Mouse (Mus musculus) gonadal fat pad, adult 2 months (tissue): Measurements from ENCODE around the gene Atg9a. TPM values are rescaled to one million over a fixed set of nuclear protein-coding genes. Genes with fewer than 3 reads are reported as not detected.

Experiments used
- polyA plus RNA-seq: library from polyadenylated mRNA; depleted of rRNA; stranded (reverse); fragments of >200 nt; gene quantifications from 2 replicates; pipeline ENCODE4 v1.2.3, GENCODE M21; 2012; rRNA removed

Atg9a gene
- polyA plus RNA-seq, 1 experiment: 56.5 TPM

Other genes with a start within 250 kb of the Atg9a start
- gene Ihh, start 240.5 kb downstream of the Atg9a start, polyA plus RNA-seq: 6.5 and 8.8 TPM in 2 replicates
- 3.2 and 4.9 TPM in 2 replicates for gene Nhej1, start 67.0 kb downstream of the Atg9a start, polyA plus RNA-seq
- 0.34 and 0.42 TPM in 2 replicates for gene Slc23a3, start 58.3 kb downstream of the Atg9a start, polyA plus RNA-seq
- gene Cnppd1, start 49.5 kb downstream of the Atg9a start, polyA plus RNA-seq: 40.2 and 45.9 TPM in 2 replicates
- 103 and 107 TPM in 2 replicates for gene Retreg2, start 49.4 kb downstream of the Atg9a start, polyA plus RNA-seq
- gene Zfand2b, start 23.6 kb downstream of the Atg9a start, polyA plus RNA-seq: 46.3 and 61.0 TPM in 2 replicates
- 24.1 and 30.1 TPM in 2 replicates for gene Abcb6, start 11.8 kb downstream of the Atg9a start, polyA plus RNA-seq
- gene Ankzf1, start within 50 bp of the Atg9a start, polyA plus RNA-seq: 23.8 and 25.6 TPM in 2 replicates
- 27.9 and 28.1 TPM in 2 replicates for gene Glb1l, start 18.6 kb upstream of the Atg9a start, polyA plus RNA-seq
- 149 and 174 TPM in 2 replicates for gene Stk16, start 18.6 kb upstream of the Atg9a start, polyA plus RNA-seq
- 31.2 and 44.9 TPM in 2 replicates for gene Tuba4a, start 27.7 kb upstream of the Atg9a start, polyA plus RNA-seq
- gene A630095N17Rik, start 39.9 kb upstream of the Atg9a start, polyA plus RNA-seq: not detected in 2 replicates
- 37.9 and 48.4 TPM in 2 replicates for gene Dnajb2, start 44.2 kb upstream of the Atg9a start, polyA plus RNA-seq
- gene Ptprn, start 72.3 kb upstream of the Atg9a start, polyA plus RNA-seq: 0.03 and 0.62 TPM in 2 replicates
- not detected in 2 replicates for gene Resp18, start 86.2 kb upstream of the Atg9a start, polyA plus RNA-seq
- gene Dnpep, start 125.8 kb upstream of the Atg9a start, polyA plus RNA-seq: 150 and 168 TPM in 2 replicates
- gene Des, start 168.1 kb upstream of the Atg9a start, polyA plus RNA-seq: 71.8 and 92.9 TPM in 2 replicates
- 26.2 and 27.4 TPM in 2 replicates for gene Speg, start 183.1 kb upstream of the Atg9a start, polyA plus RNA-seq
- 161 and 183 TPM in 2 replicates for gene Gmppa, start 243.7 kb upstream of the Atg9a start, polyA plus RNA-seq